Mouse (Mus musculus) lung, postnatal 36 days (tissue): ENCODE measurements around the gene 5330417C22Rik.
"Not testable (repeated sequence)": the region's sequence is repeated elsewhere in the genome, so short reads cannot be mapped to it uniquely, and the experiment has no call there.

Experiments used
- DNase-seq: peaks from one replicate; pipeline ENCODE4 v3.0.0; 2022; ENCODE audit warnings: mixed read lengths

Gene 5330417C22Rik

GRCm38 (mm10) chr3:108528489-108528888 is 7.8 kb downstream of the 5330417C22Rik start:
- no peak for DNase-seq

- no peak for DNase-seq
Observed at GRCm38 (mm10) chr3:108523415-108523814, 12.9 kb downstream of the 5330417C22Rik start.

GRCm38 (mm10) chr3:108518276-108518675 is 18.1 kb downstream of the 5330417C22Rik start:
- no peak for DNase-seq

- no peak for DNase-seq
Observed at GRCm38 (mm10) chr3:108513465-108513864, 22.9 kb downstream of the 5330417C22Rik start.

- DNase-seq: no peak
Observed at GRCm38 (mm10) chr3:108510716-108511483, 25.4 kb downstream of the 5330417C22Rik start.

- no peak for DNase-seq
Observed at GRCm38 (mm10) chr3:108510156-108510555, 26.2 kb downstream of the 5330417C22Rik start.

GRCm38 (mm10) chr3:108508745-108509474 is 27.4 kb downstream of the 5330417C22Rik start:
- DNase-seq: no peak

GRCm38 (mm10) chr3:108503908-108504307 is 32.4 kb downstream of the 5330417C22Rik start:
- no peak for DNase-seq

- not testable (repeated sequence) for DNase-seq
Observed at GRCm38 (mm10) chr3:108501411-108501810, 34.9 kb downstream of the 5330417C22Rik start.

GRCm38 (mm10) chr3:108499826-108500225 is 36.5 kb downstream of the 5330417C22Rik start:
- DNase-seq: no peak

- peak; percentile 21 for DNase-seq
Observed at GRCm38 (mm10) chr3:108497602-108498001, 38.7 kb downstream of the 5330417C22Rik start.

- no peak for DNase-seq
Observed at GRCm38 (mm10) chr3:108495486-108495885, 40.9 kb downstream of the 5330417C22Rik start.

GRCm38 (mm10) chr3:108494861-108495474 is 41.4 kb downstream of the 5330417C22Rik start:
- no peak for DNase-seq

GRCm38 (mm10) chr3:108489968-108490367 is 46.4 kb downstream of the 5330417C22Rik start:
- no peak for DNase-seq

GRCm38 (mm10) chr3:108484749-108485148 is 51.6 kb downstream of the 5330417C22Rik start:
- DNase-seq: no peak

- DNase-seq: no peak
Observed at GRCm38 (mm10) chr3:108478800-108479199, 57.5 kb downstream of the 5330417C22Rik start.

GRCm38 (mm10) chr3:108476761-108477619 is 59.3 kb downstream of the 5330417C22Rik start:
- peak; percentile 85 for DNase-seq

- DNase-seq: no peak
Observed at GRCm38 (mm10) chr3:108475496-108475895, 60.8 kb downstream of the 5330417C22Rik start.

GRCm38 (mm10) chr3:108474969-108475368 is 61.4 kb downstream of the 5330417C22Rik start:
- DNase-seq: peak; percentile 28

GRCm38 (mm10) chr3:108467760-108468159 is 68.6 kb downstream of the 5330417C22Rik start:
- DNase-seq: peak; percentile 34

- peak; percentile 79 for DNase-seq
Observed at GRCm38 (mm10) chr3:108466425-108466824, 69.9 kb downstream of the 5330417C22Rik start.

- DNase-seq: peak; percentile 71
Observed at GRCm38 (mm10) chr3:108458866-108459265, 77.5 kb downstream of the 5330417C22Rik start.
